ENCODE assay signal across 19 mouse cellular contexts in the genomic region with DNA sequence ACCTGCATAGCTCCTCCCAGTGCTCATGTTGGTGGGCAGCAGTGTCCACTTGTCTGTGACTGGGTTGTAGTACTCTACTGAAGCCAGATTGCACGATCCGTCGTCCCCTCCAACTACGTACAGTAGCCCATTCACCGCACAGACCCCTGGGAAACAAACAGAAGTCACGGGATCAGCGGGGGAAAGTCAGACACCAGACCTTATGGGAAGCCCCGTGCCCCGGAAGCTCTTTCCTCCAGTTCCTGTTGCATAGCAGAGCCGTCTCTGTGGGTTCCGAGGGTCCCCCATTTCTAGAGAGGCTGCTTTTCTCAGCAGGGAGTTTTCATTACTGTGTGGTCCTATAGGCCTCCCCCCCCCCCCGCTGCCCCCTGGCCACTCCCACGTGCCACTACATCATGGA.
"Had no signal": no experiment of that assay in that cellular context is flagged by ENCODE, and none has a peak within 500 bp of the region (broad histone marks: within the 10 kb centered on the region; RNA-seq: fewer than 3 reads in every experiment).

No protein-coding gene starts in this region.

- H3K9me3 ChIP-seq: midbrain, embryonic 10.5 days; midbrain, embryonic 12.5 days; neural tube, embryonic 13.5 days; neural tube, embryonic 15.5 days had no signal

- H3K36me3 ChIP-seq: midbrain, embryonic 10.5 days had no signal

- H3K4me3 ChIP-seq: midbrain, embryonic 10.5 days; midbrain, embryonic 12.5 days; myocyte; neural tube, embryonic 13.5 days; neural tube, embryonic 15.5 days had no signal

- H3K27me3 ChIP-seq: midbrain, embryonic 12.5 days; neural tube, embryonic 13.5 days; neural tube, embryonic 15.5 days had no signal

- DNase-seq: lung, adult 18-20 months; lung, embryonic 14.5 days; lung, postnatal 10 days; lung, postnatal 4 days; midbrain, embryonic 14.5 days; retina, postnatal 1 day; right cerebral cortex, adult 18-20 months; right cerebral cortex, postnatal 25 days; right cerebral cortex, postnatal 4 days; spleen, adult 18-20 months; thymus, adult 18-20 months; thymus, postnatal 14 days; thymus, postnatal 36 days had no signal

- H3K9ac ChIP-seq: lung, embryonic 14.5 days; midbrain, embryonic 12.5 days; neural tube, embryonic 13.5 days; neural tube, embryonic 15.5 days had no signal

- H3K27ac ChIP-seq: midbrain, embryonic 10.5 days; midbrain, embryonic 12.5 days; neural tube, embryonic 13.5 days; neural tube, embryonic 15.5 days had no signal

- H3K4me2 ChIP-seq: lung, embryonic 14.5 days; midbrain, embryonic 12.5 days; neural tube, embryonic 13.5 days; neural tube, embryonic 15.5 days had no signal

- H3K4me1 ChIP-seq: neural tube, embryonic 13.5 days had no signal

- ATAC-seq: midbrain, embryonic 16.5 days had no signal
